Mouse (Mus musculus) kidney, adult 2 months (tissue): ENCODE measurements around the gene Rnaseh2a.

Experiments used
- CTCF ChIP-seq: fragments of 200-500 bp; conservative IDR thresholded peaks from 2 replicates; pipeline ENCODE4 v1.5.1; 2011; ENCODE audit warnings: low read depth, mild to moderate bottlenecking, control low read depth, low read length, moderate library complexity, mixed read lengths; ENCODE audit not compliant: insufficient read depth, insufficient read length
- POLR2A ChIP-seq: fragments of 200-500 bp; IDR thresholded peaks from one replicate; pipeline ENCODE4 v1.6.1; 2011; ENCODE audit warnings: low read depth, low read length, control low read depth

DNA sequence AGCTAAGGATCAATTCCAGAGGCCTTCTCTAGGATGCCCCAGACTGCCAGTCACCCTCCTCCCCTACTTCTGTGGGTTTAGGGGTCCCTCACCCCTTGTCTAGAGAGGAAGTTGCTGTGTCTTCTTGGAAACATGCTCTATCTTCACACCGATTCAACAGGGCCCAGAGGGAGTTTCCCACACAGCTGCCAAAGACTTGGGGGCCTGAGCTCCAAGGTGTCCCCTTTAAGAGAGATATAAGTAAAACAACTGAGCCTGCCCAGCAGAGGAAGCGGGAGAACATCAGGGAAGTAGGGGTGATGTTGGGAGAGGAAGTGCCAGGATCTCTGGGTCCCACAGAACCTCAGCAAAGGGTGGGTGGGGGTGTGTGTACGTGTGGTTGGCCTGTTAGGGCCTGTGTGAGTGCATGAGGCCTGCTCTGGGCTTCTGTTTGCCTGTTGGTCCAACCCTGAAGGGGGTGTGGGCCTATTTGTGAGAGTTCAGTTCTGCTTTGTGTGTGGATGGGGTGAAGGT, 13.0 kb upstream of the Rnaseh2a start:
- TF ChIP-seq CTCF = no peak
- no peak for TF ChIP-seq POLR2A
